In the genomic region with DNA sequence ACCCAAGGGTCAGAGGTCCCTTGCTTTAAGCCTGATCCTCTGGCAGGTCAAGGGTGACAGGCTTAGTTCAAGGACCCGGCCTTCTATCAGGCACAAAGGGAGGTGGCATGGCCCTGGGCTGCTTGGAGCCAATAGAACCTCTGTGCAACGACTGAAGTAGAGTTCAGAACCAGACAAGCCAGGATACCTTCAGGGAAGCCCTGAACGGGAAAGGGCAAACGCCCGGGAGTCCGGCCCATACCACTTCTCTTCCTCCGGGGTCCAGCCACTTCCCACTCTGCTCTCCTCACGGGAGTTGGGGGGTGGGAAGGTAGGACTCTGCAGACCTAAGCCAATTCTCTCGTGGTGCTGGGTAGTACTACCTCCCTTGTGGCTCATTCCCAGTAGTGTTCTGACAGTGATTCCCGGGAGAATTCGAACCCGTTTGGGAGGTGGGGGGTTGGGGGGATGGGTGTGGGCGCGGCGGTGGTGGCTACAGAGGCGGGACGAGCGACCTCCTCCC, we compare ENCODE assay signal across 8 mouse cellular contexts. TPM values are rescaled to one million over a fixed set of nuclear protein-coding genes. Genes with fewer than 3 reads are reported as not detected.
A peak's percentile ranks its signal among the peaks of the same experiment; 100 is the strongest.
DNase-seq lines count a peak whose midpoint lies in the region; ATAC-seq and TF ChIP-seq lines count a peak whose summit lies in the region.

No protein-coding gene starts in this region.

- peak overlapping the region; percentile 99 for H3K9ac ChIP-seq in intestine, embryonic 16.5 days (ENCODE audit: low read depth, low read length)
- H3K9ac ChIP-seq in neural tube, embryonic 13.5 days, result peak overlapping the region; percentile 100

- peak overlapping the region; percentile 64 for H3K4me3 ChIP-seq in cerebellum, adult 2 months (replicated peaks; ENCODE audit: insufficient read depth, low read depth, low read length)
- peak overlapping the region; percentile 96 for H3K4me3 ChIP-seq in intestine, embryonic 16.5 days (ENCODE audit: low read length)
- H3K4me3 ChIP-seq in neural tube, embryonic 13.5 days, result peak overlapping the region; percentile 98

- peaks cover 20% of the 10 kb centered on the region for H3K4me1 ChIP-seq in cerebellum, adult 2 months (ENCODE audit: control insufficient read depth, insufficient read depth, low read length)
- H3K4me1 ChIP-seq in intestine, embryonic 16.5 days (ENCODE audit: control insufficient read depth, insufficient read depth, low read length), result peaks cover 59% of the 10 kb centered on the region
- peaks cover 51% of the 10 kb centered on the region for H3K4me1 ChIP-seq in neural tube, embryonic 13.5 days (replicated peaks)

- DNase-seq in cerebellum, adult 2 months, result peak in 1 of 2 experiments; percentile 27
- no peak for DNase-seq in cerebellum, postnatal 4 days (ENCODE audit: low spot score in 2 of 2)
- peak; percentile 61 for DNase-seq in 3134 (ENCODE audit: extremely low read depth, insufficient read length, low spot score)
- DNase-seq in embryo, embryonic 9.5 days (ENCODE audit: extremely low spot score), result peak; percentile 46
- no peak for DNase-seq in right cerebral cortex, postnatal 25 days

- no peak for TF ChIP-seq POLR2A in cerebellum, adult 2 months (IDR thresholded peaks at IDR 0.05; ENCODE audit: borderline replicate concordance, insufficient read depth, low read length)

- no peak for TF ChIP-seq CTCF in cerebellum, adult 2 months (IDR thresholded peaks at IDR 0.05; ENCODE audit: borderline replicate concordance, insufficient read depth, low read depth, low read length)

- WGBS in cerebellum, adult 2 months, result 2% methylated on average over 18 of the region's 18 CpGs
- WGBS in intestine, embryonic 16.5 days, result 0% methylated on average over 18 of the region's 18 CpGs
- WGBS in neural tube, embryonic 13.5 days, result under 1% methylated on average over 18 of the region's 18 CpGs

- no peak for ATAC-seq in intestine, embryonic 16.5 days
- ATAC-seq in neural tube, embryonic 13.5 days (ENCODE audit: low read depth), result peak; percentile 37
- no peak for ATAC-seq in frontal cortex, adult (ENCODE audit: low TSS enrichment)

- no peaks in the 10 kb centered on the region for H3K9me3 ChIP-seq in intestine, embryonic 16.5 days (ENCODE audit: control insufficient read depth, low read length)
- H3K9me3 ChIP-seq in neural tube, embryonic 13.5 days, result no peaks in the 10 kb centered on the region

- peak overlapping the region; percentile 85 for H3K4me2 ChIP-seq in intestine, embryonic 16.5 days (ENCODE audit: low read depth, low read length)
- H3K4me2 ChIP-seq in neural tube, embryonic 13.5 days, result peak overlapping the region; percentile 94

- no peak overlapping the region for H3K27ac ChIP-seq in cerebellum, adult 2 months (ENCODE audit: insufficient read depth, low read length)
- H3K27ac ChIP-seq in intestine, embryonic 16.5 days (ENCODE audit: low read length), result peak overlapping the region; percentile 98
- peak overlapping the region; percentile 97 for H3K27ac ChIP-seq in neural tube, embryonic 13.5 days (replicated peaks)

- H3K36me3 ChIP-seq in intestine, embryonic 16.5 days (ENCODE audit: control insufficient read depth, insufficient read depth, low read length), result peaks cover 2% of the 10 kb centered on the region; the same call in 1 of the 2 replicates
- peaks cover 10% of the 10 kb centered on the region for H3K36me3 ChIP-seq in neural tube, embryonic 13.5 days

- H3K27me3 ChIP-seq in cerebellum, adult 2 months (ENCODE audit: control insufficient read depth, insufficient read depth, low read length), result no peaks in the 10 kb centered on the region
- no peaks in the 10 kb centered on the region for H3K27me3 ChIP-seq in intestine, embryonic 16.5 days (replicated peaks; ENCODE audit: control insufficient read depth, insufficient read depth, low read length)
- H3K27me3 ChIP-seq in neural tube, embryonic 13.5 days, result no peaks in the 10 kb centered on the region

RNA-seq across cellular contexts. Expression of gene Csk, which starts 8.9 kb away (rescaled TPM):
- 45.5 and 57.2 TPM in 2 replicates for polyA plus RNA-seq in cerebellum, adult 2 months (2012; rRNA removed)
- 35.9 and 36.6 TPM in 2 replicates for polyA plus RNA-seq in intestine, embryonic 16.5 days (2015; fragmentation: Nextera tagmentation; extraction: Ambion mirVana)
- polyA plus RNA-seq in neural tube, embryonic 13.5 days (2015; fragmentation: Nextera tagmentation; extraction: Ambion mirVana), result 43.7 and 43.9 TPM in 2 replicates

RNA-seq across cellular contexts. Expression of gene Lman1l, which starts 23.9 kb away (rescaled TPM):
- 0.06 TPM in 1 of 2 replicates, not detected in the other for polyA plus RNA-seq in cerebellum, adult 2 months (2012; rRNA removed)
- polyA plus RNA-seq in intestine, embryonic 16.5 days (2015; fragmentation: Nextera tagmentation; extraction: Ambion mirVana), result not detected in 2 replicates
- polyA plus RNA-seq in neural tube, embryonic 13.5 days (2015; fragmentation: Nextera tagmentation; extraction: Ambion mirVana), result not detected in 2 replicates

RNA-seq across cellular contexts. Expression of gene Cplx3, which starts 38.4 kb away (rescaled TPM):
- polyA plus RNA-seq in cerebellum, adult 2 months (2012; rRNA removed), result 1.4 and 1.5 TPM in 2 replicates
- not detected in 2 replicates for polyA plus RNA-seq in intestine, embryonic 16.5 days (2015; fragmentation: Nextera tagmentation; extraction: Ambion mirVana)
- not detected in 2 replicates for polyA plus RNA-seq in neural tube, embryonic 13.5 days (2015; fragmentation: Nextera tagmentation; extraction: Ambion mirVana)

RNA-seq across cellular contexts. Expression of gene Cyp1a2, which starts 39.0 kb away (rescaled TPM):
- polyA plus RNA-seq in cerebellum, adult 2 months (2012; rRNA removed), result not detected in 2 replicates
- not detected in 2 replicates for polyA plus RNA-seq in intestine, embryonic 16.5 days (2015; fragmentation: Nextera tagmentation; extraction: Ambion mirVana)
- not detected in 2 replicates for polyA plus RNA-seq in neural tube, embryonic 13.5 days (2015; fragmentation: Nextera tagmentation; extraction: Ambion mirVana)

RNA-seq across cellular contexts. Expression of gene Cyp1a1, which starts 43.2 kb away (rescaled TPM):
- 0.10 and 0.11 TPM in 2 replicates for polyA plus RNA-seq in cerebellum, adult 2 months (2012; rRNA removed)
- polyA plus RNA-seq in intestine, embryonic 16.5 days (2015; fragmentation: Nextera tagmentation; extraction: Ambion mirVana), result not detected in 2 replicates
- polyA plus RNA-seq in neural tube, embryonic 13.5 days (2015; fragmentation: Nextera tagmentation; extraction: Ambion mirVana), result 0.15 TPM in 1 of 2 replicates, not detected in the other

Comparison
In these comparisons a context has a peak if more than half of its experiments do, and no peak if none do; other contexts are left out.
1. DNase-seq: peak in 3134 (single experiment) and embryo, embryonic 9.5 days (single experiment); none in cerebellum, postnatal 4 days (0 of 2) and right cerebral cortex, postnatal 25 days (single experiment).
2. Peak in every context shown above with its lines, with median percentiles within 50 percentile points of each other: H3K4me3 ChIP-seq.